Mouse (Mus musculus): ENCODE results near the gene Fcgrt.
"Not testable (repeated sequence)": the region's sequence is repeated elsewhere in the genome, so short reads cannot be mapped to it uniquely, and the experiment has no call there.

Fcgrt gene

GRCm38 (mm10) chr7:45103652-45104180 lies at the start of gene Fcgrt:
Gene Fcgrt (minus strand): TSS chr7:45103851.
- DNase-seq (ENCODE audit: low spot score): no peak

- not testable (repeated sequence) for DNase-seq (ENCODE audit: low spot score)
Observed at GRCm38 (mm10) chr7:45153052-45153451, 49.4 kb upstream of the Fcgrt start.

GRCm38 (mm10) chr7:45151303-45151702 lies 47.7 kb upstream of the Fcgrt start:
- no peak for DNase-seq (ENCODE audit: low spot score)

- DNase-seq (ENCODE audit: low spot score): no peak
Observed at GRCm38 (mm10) chr7:45150321-45150720, 46.7 kb upstream of the Fcgrt start.

GRCm38 (mm10) chr7:45149545-45149944 lies 45.9 kb upstream of the Fcgrt start:
- no peak for DNase-seq (ENCODE audit: low spot score)

- no peak for DNase-seq (ENCODE audit: low spot score)
Observed at GRCm38 (mm10) chr7:45148534-45149098, 45.0 kb upstream of the Fcgrt start.

- DNase-seq (ENCODE audit: low spot score): no peak
Observed at GRCm38 (mm10) chr7:45147899-45148298, 44.2 kb upstream of the Fcgrt start.

- DNase-seq (ENCODE audit: low spot score): no peak
Observed at GRCm38 (mm10) chr7:45147267-45147666, 43.6 kb upstream of the Fcgrt start.

- DNase-seq (ENCODE audit: low spot score): no peak
Observed at GRCm38 (mm10) chr7:45145460-45145859, 41.8 kb upstream of the Fcgrt start.

GRCm38 (mm10) chr7:45144368-45145174 lies 40.9 kb upstream of the Fcgrt start:
- DNase-seq (ENCODE audit: low spot score): no peak

GRCm38 (mm10) chr7:45141914-45142313 lies 38.3 kb upstream of the Fcgrt start:
- no peak for DNase-seq (ENCODE audit: low spot score)

GRCm38 (mm10) chr7:45141319-45141718 lies 37.7 kb upstream of the Fcgrt start:
- DNase-seq (ENCODE audit: low spot score): no peak

GRCm38 (mm10) chr7:45139904-45140723 lies 36.5 kb upstream of the Fcgrt start:
- DNase-seq (ENCODE audit: low spot score): no peak

GRCm38 (mm10) chr7:45138403-45138802 lies 34.8 kb upstream of the Fcgrt start:
- DNase-seq (ENCODE audit: low spot score): no peak

- no peak for DNase-seq (ENCODE audit: low spot score)
Observed at GRCm38 (mm10) chr7:45137171-45138006, 33.7 kb upstream of the Fcgrt start.

GRCm38 (mm10) chr7:45135993-45136567 lies 32.4 kb upstream of the Fcgrt start, which contains the start of the genes Gm45713 and Flt3l:
Gene Gm45713 (minus strand): TSS chr7:45136231.
Gene Flt3l (minus strand): TSS chr7:45136432.
- peak; percentile 87 for DNase-seq (ENCODE audit: low spot score)

GRCm38 (mm10) chr7:45135370-45135769 lies 31.7 kb upstream of the Fcgrt start:
- DNase-seq (ENCODE audit: low spot score): no peak

- no peak for DNase-seq (ENCODE audit: low spot score)
Observed at GRCm38 (mm10) chr7:45134544-45135026, 30.9 kb upstream of the Fcgrt start.

- no peak for DNase-seq (ENCODE audit: low spot score)
Observed at GRCm38 (mm10) chr7:45133446-45134159, 30.0 kb upstream of the Fcgrt start.

- DNase-seq (ENCODE audit: low spot score): no peak
Observed at GRCm38 (mm10) chr7:45131850-45132249, 28.2 kb upstream of the Fcgrt start.
